Mouse (Mus musculus): ENCODE data around the gene Rad9b.

Gene Rad9b

GRCm38 (mm10) chr5:122280827-122281462, 73.1 kb downstream of the Rad9b start:
- DNase-seq: no peak

GRCm38 (mm10) chr5:122280422-122280826, 73.6 kb downstream of the Rad9b start:
- DNase-seq: no peak

GRCm38 (mm10) chr5:122279799-122280421, 74.1 kb downstream of the Rad9b start:
- DNase-seq: no peak

- DNase-seq: no peak
These were observed 75.1 kb downstream of the Rad9b start for GRCm38 (mm10) chr5:122278946-122279345.

GRCm38 (mm10) chr5:122274785-122275184, 79.2 kb downstream of the Rad9b start:
- DNase-seq: peak; percentile 85
